Mouse (Mus musculus): ENCODE results near the gene Ttk. TPM values are rescaled to one million over a fixed set of nuclear protein-coding genes. Genes with fewer than 3 reads are reported as not detected.

Gene Ttk
- polyA plus RNA-seq (2015; fragmentation: Nextera tagmentation; extraction: Ambion mirVana) = 16.1 and 18.1 TPM in 2 replicates

- Histone ChIP-seq H3K36me3 (no peaks in the 10 kb centered on the region), H3K4me2 (peak within 1 kb of the TSS; percentile 91), H3K9ac (peak within 1 kb of the TSS; percentile 83), H3K4me3 (peak within 1 kb of the TSS; percentile 93), H3K27ac (peak within 1 kb of the TSS; percentile 83), H3K27me3 (no peaks in the 10 kb centered on the region), H3K4me1 (replicated peaks) (peaks cover 12% of the 10 kb centered on the region), H3K9me3 (replicated peaks) (no peaks in the 10 kb centered on the region)
- WGBS = 1% methylated on average over 38 of the region's 38 CpGs
- peak; percentile 98 for ATAC-seq (replicated peaks; ENCODE audit: insufficient number of reproducible peaks, insufficient read depth, low FRiP score, low read depth)
These were observed at the start of gene Ttk for GRCm38 (mm10) chr9:83833811-83834747. TSS of gene Ttk (plus strand) at chr9:83834689.

GRCm38 (mm10) chr9:83785501-83785900 lies 49.0 kb upstream of the Ttk start:
- WGBS = 64% methylated on average over 1 of the region's 1 CpGs
- no peak for ATAC-seq (replicated peaks; ENCODE audit: insufficient number of reproducible peaks, insufficient read depth, low FRiP score, low read depth)
- no peak overlapping the region for H3K27ac ChIP-seq

GRCm38 (mm10) chr9:83789326-83789725 lies 45.2 kb upstream of the Ttk start:
- WGBS = 94% methylated on average over 6 of the region's 6 CpGs
- H3K27me3 ChIP-seq = no peaks in the 10 kb centered on the region
- no peak overlapping the region for H3K27ac ChIP-seq
- no peaks in the 10 kb centered on the region for H3K4me1 ChIP-seq (replicated peaks)
- no peak overlapping the region for H3K4me3 ChIP-seq
- H3K9me3 ChIP-seq (replicated peaks) = no peaks in the 10 kb centered on the region
- no peak overlapping the region for H3K4me2 ChIP-seq
- no peaks in the 10 kb centered on the region for H3K36me3 ChIP-seq
- ATAC-seq (replicated peaks; ENCODE audit: insufficient number of reproducible peaks, insufficient read depth, low FRiP score, low read depth) = no peak
- no peak overlapping the region for H3K9ac ChIP-seq

More at GRCm38 (mm10) chr9:83785501-83785900, 49.0 kb upstream of the Ttk start:
- no peaks in the 10 kb centered on the region for H3K4me1 ChIP-seq (replicated peaks)
- H3K9ac ChIP-seq = no peak overlapping the region
- H3K4me3 ChIP-seq = no peak overlapping the region
- no peak overlapping the region for H3K4me2 ChIP-seq
- H3K27me3 ChIP-seq = no peaks in the 10 kb centered on the region
- no peaks in the 10 kb centered on the region for H3K9me3 ChIP-seq (replicated peaks)
- H3K36me3 ChIP-seq = no peaks in the 10 kb centered on the region

- no peaks in the 10 kb centered on the region for H3K36me3 ChIP-seq
- 80% methylated on average over 7 of the region's 7 CpGs for WGBS
- ATAC-seq (replicated peaks; ENCODE audit: insufficient number of reproducible peaks, insufficient read depth, low FRiP score, low read depth) = no peak
These were observed 37.6 kb upstream of the Ttk start for GRCm38 (mm10) chr9:83796875-83797274.

GRCm38 (mm10) chr9:83797898-83798297 lies 36.6 kb upstream of the Ttk start:
- no peaks in the 10 kb centered on the region for H3K4me1 ChIP-seq (replicated peaks)
- no peak overlapping the region for H3K27ac ChIP-seq
- H3K9ac ChIP-seq = no peak overlapping the region
- no peak for ATAC-seq (replicated peaks; ENCODE audit: insufficient number of reproducible peaks, insufficient read depth, low FRiP score, low read depth)
- H3K27me3 ChIP-seq = peaks cover 5% of the 10 kb centered on the region; the same call in 1 of the 2 replicates
- 76% methylated on average over 8 of the region's 8 CpGs for WGBS
- H3K4me2 ChIP-seq = no peak overlapping the region
- no peak overlapping the region for H3K4me3 ChIP-seq
- H3K9me3 ChIP-seq (replicated peaks) = no peaks in the 10 kb centered on the region
- no peaks in the 10 kb centered on the region for H3K36me3 ChIP-seq

More at GRCm38 (mm10) chr9:83796875-83797274, 37.6 kb upstream of the Ttk start:
- Histone ChIP-seq H3K9me3 (replicated peaks) (no peaks in the 10 kb centered on the region), H3K4me1 (replicated peaks) (no peaks in the 10 kb centered on the region), H3K4me3 (no peak overlapping the region), H3K4me2 (no peak overlapping the region), H3K9ac (no peak overlapping the region), H3K27me3 (no peaks in the 10 kb centered on the region), H3K27ac (no peak overlapping the region)

GRCm38 (mm10) chr9:83804341-83804740 lies 30.1 kb upstream of the Ttk start:
- Histone ChIP-seq H3K9ac (no peak overlapping the region), H3K9me3 (replicated peaks) (no peaks in the 10 kb centered on the region), H3K36me3 (no peaks in the 10 kb centered on the region), H3K4me3 (no peak overlapping the region), H3K4me1 (replicated peaks) (peaks cover 17% of the 10 kb centered on the region), H3K4me2 (no peak overlapping the region), H3K27me3 (peaks cover 42% of the 10 kb centered on the region), H3K27ac (no peak overlapping the region)
- ATAC-seq (replicated peaks; ENCODE audit: insufficient number of reproducible peaks, insufficient read depth, low FRiP score, low read depth) = no peak
- 50% methylated on average over 13 of the region's 13 CpGs for WGBS

GRCm38 (mm10) chr9:83805164-83805976 lies 29.1 kb upstream of the Ttk start:
- Histone ChIP-seq H3K4me3 (peak overlapping the region; percentile 65), H3K36me3 (no peaks in the 10 kb centered on the region), H3K4me2 (peak overlapping the region; percentile 100), H3K9ac (peak overlapping the region; percentile 59), H3K27ac (no peak overlapping the region), H3K9me3 (replicated peaks) (no peaks in the 10 kb centered on the region), H3K4me1 (replicated peaks) (peaks cover 17% of the 10 kb centered on the region), H3K27me3 (peaks cover 42% of the 10 kb centered on the region)
- under 1% methylated on average over 37 of the region's 37 CpGs for WGBS
- ATAC-seq (replicated peaks; ENCODE audit: insufficient number of reproducible peaks, insufficient read depth, low FRiP score, low read depth) = peak; percentile 49; the same call in 1 of the 2 replicates

- H3K9ac ChIP-seq = peak within 1 kb of the TSS; percentile 59
- peak within 1 kb of the TSS; percentile 100 for H3K4me2 ChIP-seq
- H3K4me3 ChIP-seq = peak within 1 kb of the TSS; percentile 65
- peak; percentile 78 for ATAC-seq (replicated peaks; ENCODE audit: insufficient number of reproducible peaks, insufficient read depth, low FRiP score, low read depth)
- H3K4me1 ChIP-seq (replicated peaks) = peaks cover 17% of the 10 kb centered on the region
- no peaks in the 10 kb centered on the region for H3K9me3 ChIP-seq (replicated peaks)
- no peaks in the 10 kb centered on the region for H3K36me3 ChIP-seq
- H3K27me3 ChIP-seq = peaks cover 42% of the 10 kb centered on the region
- WGBS = 2% methylated on average over 61 of the region's 71 CpGs
- no peak within 1 kb of the TSS for H3K27ac ChIP-seq
These were observed 28.3 kb upstream of the Ttk start, which contains the start of gene Elovl4 for GRCm38 (mm10) chr9:83805977-83806815. TSS of gene Elovl4 (minus strand) at chr9:83806277.

- no peak overlapping the region for H3K9ac ChIP-seq
- WGBS = 4% methylated on average over 2 of the region's 2 CpGs
- no peak overlapping the region for H3K27ac ChIP-seq
- no peak for ATAC-seq (replicated peaks; ENCODE audit: insufficient number of reproducible peaks, insufficient read depth, low FRiP score, low read depth)
- H3K4me2 ChIP-seq = no peak overlapping the region
- peaks cover 38% of the 10 kb centered on the region for H3K27me3 ChIP-seq
- no peak overlapping the region for H3K4me3 ChIP-seq
- no peaks in the 10 kb centered on the region for H3K9me3 ChIP-seq (replicated peaks)
- H3K36me3 ChIP-seq = no peaks in the 10 kb centered on the region
- H3K4me1 ChIP-seq (replicated peaks) = peaks cover 17% of the 10 kb centered on the region
These were observed 26.9 kb upstream of the Ttk start for GRCm38 (mm10) chr9:83807562-83807961.

GRCm38 (mm10) chr9:83819188-83819587 lies 15.3 kb upstream of the Ttk start:
- Histone ChIP-seq H3K9ac (no peak overlapping the region), H3K4me1 (replicated peaks) (no peaks in the 10 kb centered on the region), H3K4me3 (no peak overlapping the region), H3K9me3 (replicated peaks) (no peaks in the 10 kb centered on the region), H3K27ac (no peak overlapping the region), H3K27me3 (no peaks in the 10 kb centered on the region), H3K36me3 (no peaks in the 10 kb centered on the region), H3K4me2 (no peak overlapping the region)
- 68% methylated on average over 7 of the region's 7 CpGs for WGBS
- ATAC-seq (replicated peaks; ENCODE audit: insufficient number of reproducible peaks, insufficient read depth, low FRiP score, low read depth) = no peak

Data from heart, embryonic 15.5 days (tissue).